Mouse (Mus musculus): ENCODE data around the gene Tmem174.

The Tmem174 gene

GRCm38 (mm10) chr13:98637145-98637544 lies at the start of gene Tmem174:
Tmem174 (minus strand) TSS chr13:98637410.
- no peak for DNase-seq

GRCm38 (mm10) chr13:98684144-98684900 lies 47.1 kb upstream of the Tmem174 start:
- DNase-seq = no peak

- DNase-seq = no peak
Observed at GRCm38 (mm10) chr13:98683412-98683811, 46.2 kb upstream of the Tmem174 start.

GRCm38 (mm10) chr13:98680470-98681060 lies 43.4 kb upstream of the Tmem174 start:
- DNase-seq = no peak

- no peak for DNase-seq
Observed at GRCm38 (mm10) chr13:98679631-98680041, 42.4 kb upstream of the Tmem174 start.

- no peak for DNase-seq
Observed at GRCm38 (mm10) chr13:98679230-98679629, 42.0 kb upstream of the Tmem174 start.

- DNase-seq = no peak
Observed at GRCm38 (mm10) chr13:98673922-98674321, 36.7 kb upstream of the Tmem174 start.

- DNase-seq = no peak
Observed at GRCm38 (mm10) chr13:98669296-98669695, 32.1 kb upstream of the Tmem174 start.

GRCm38 (mm10) chr13:98667316-98667715 lies 30.1 kb upstream of the Tmem174 start:
- DNase-seq = no peak

GRCm38 (mm10) chr13:98665240-98665639 lies 28.0 kb upstream of the Tmem174 start:
- DNase-seq = no peak

GRCm38 (mm10) chr13:98662173-98662675 lies 25.0 kb upstream of the Tmem174 start:
- DNase-seq = no peak

GRCm38 (mm10) chr13:98656034-98656471 lies 18.8 kb upstream of the Tmem174 start:
- DNase-seq = no peak

- no peak for DNase-seq
Observed at GRCm38 (mm10) chr13:98655346-98655745, 18.1 kb upstream of the Tmem174 start.

GRCm38 (mm10) chr13:98654129-98654939 lies 17.1 kb upstream of the Tmem174 start:
- DNase-seq = no peak

GRCm38 (mm10) chr13:98652194-98652593 lies 15.0 kb upstream of the Tmem174 start:
- DNase-seq = no peak

GRCm38 (mm10) chr13:98651228-98651977 lies 14.2 kb upstream of the Tmem174 start:
- no peak for DNase-seq

- DNase-seq = no peak
Observed at GRCm38 (mm10) chr13:98647775-98648568, 10.8 kb upstream of the Tmem174 start.

GRCm38 (mm10) chr13:98638507-98639166 lies 1.4 kb upstream of the Tmem174 start:
- DNase-seq = no peak

GRCm38 (mm10) chr13:98636571-98636970 lies 639 bp downstream of the Tmem174 start:
- no peak for DNase-seq

GRCm38 (mm10) chr13:98633641-98634484 lies 3.3 kb downstream of the Tmem174 start:
- DNase-seq = peak; percentile 26
